Mouse (Mus musculus) common myeloid progenitor, adult 5-6 weeks (primary cell): ENCODE data around the gene Sncb. TPM values are rescaled to one million over a fixed set of nuclear protein-coding genes. Genes with fewer than 3 reads are reported as not detected.
A peak's percentile ranks its signal among the peaks of the same experiment; 100 is the strongest.
"Not testable (repeated sequence)": the region's sequence is repeated elsewhere in the genome, so short reads cannot be mapped to it uniquely, and the experiment has no call there.

Experiments used
- ATAC-seq: replicated peaks from 2 replicates; pipeline ENCODE4 v1.8.0; 2016; ENCODE audit warnings: low read depth, mild to moderate bottlenecking, moderate TSS enrichment, inconsistent platforms; ENCODE audit not compliant: poor library complexity, severe bottlenecking
- total RNA-seq: library from RNA; stranded (forward); fragments of 200-1000, 187-1606 nt; gene quantifications from 2 replicates; pipeline ENCODE4 v1.2.3, GENCODE M21; 2017

Sncb gene
- total RNA-seq = not detected in 2 replicates

DNA sequence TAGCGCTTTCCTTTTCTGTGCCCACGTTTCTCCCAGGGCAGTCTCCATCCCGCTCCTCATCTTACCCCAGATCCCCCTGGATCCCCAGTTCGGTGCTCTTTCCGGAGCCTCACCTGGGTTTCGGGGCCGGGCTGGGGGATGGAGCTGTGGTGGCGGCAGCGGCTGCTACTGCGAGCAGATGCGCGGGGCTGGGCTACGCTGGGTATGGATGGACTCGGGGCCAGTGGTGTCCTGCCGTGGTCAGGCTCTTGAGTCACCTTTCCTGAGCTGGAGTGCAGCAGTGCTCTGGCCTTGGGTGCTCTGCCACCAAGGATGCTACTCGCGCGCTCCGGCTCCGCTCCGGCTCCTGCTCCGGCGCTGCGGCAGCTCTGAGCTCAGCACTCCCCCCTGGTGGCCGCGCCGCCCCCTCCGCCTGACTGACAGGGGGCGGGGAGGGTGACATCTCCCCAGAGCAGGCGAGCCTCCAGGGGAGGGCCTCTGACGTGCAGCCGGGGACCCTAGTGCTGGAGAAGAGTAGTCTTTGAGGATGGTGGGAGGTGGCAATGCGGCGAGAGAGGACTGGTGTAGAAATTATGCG lies at the start of gene Sncb:
Gene Sncb (minus strand): TSS at position 404 of the 577 bp plus-strand sequence.
- peak; percentile 85 for ATAC-seq

DNA sequence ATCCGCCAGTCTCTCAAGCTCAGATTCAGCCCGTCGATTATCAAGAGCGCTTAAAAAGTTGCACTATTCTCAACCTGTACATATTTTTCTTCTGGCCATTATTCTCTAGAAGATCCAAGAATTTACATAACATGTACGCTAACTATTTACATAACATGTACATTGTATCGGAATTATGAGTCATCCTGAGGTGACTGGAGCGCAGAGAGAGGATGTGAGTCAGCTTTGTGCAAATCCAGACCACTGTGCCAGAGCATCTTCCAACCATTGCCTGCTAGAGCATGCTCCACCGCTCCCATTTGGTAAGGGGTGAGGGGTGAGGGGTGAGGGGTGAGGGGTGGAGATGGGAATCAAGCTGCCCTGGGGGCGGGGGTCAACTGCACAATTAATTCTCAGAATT lies 47.0 kb upstream of the Sncb start:
- no peak for ATAC-seq

DNA sequence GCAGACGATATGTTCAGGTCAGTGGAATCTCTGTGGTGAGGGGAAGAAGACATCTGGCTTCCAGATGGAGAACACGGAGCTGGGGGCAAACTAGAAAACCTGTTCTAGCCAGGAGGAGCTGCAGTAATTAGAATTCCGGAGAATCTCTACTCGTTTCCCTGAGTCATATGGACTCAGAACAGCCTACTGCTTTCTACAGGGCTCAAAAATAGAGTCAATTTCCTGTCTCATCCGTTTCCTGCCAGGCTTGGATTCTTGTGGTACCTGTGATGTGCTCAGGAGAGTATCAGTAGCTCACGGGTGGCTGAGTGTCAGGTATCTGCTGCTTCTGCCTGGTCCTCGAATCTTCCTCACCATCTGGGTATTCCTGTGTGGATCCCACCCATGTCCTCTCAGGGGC lies 45.1 kb upstream of the Sncb start:
- no peak for ATAC-seq

DNA sequence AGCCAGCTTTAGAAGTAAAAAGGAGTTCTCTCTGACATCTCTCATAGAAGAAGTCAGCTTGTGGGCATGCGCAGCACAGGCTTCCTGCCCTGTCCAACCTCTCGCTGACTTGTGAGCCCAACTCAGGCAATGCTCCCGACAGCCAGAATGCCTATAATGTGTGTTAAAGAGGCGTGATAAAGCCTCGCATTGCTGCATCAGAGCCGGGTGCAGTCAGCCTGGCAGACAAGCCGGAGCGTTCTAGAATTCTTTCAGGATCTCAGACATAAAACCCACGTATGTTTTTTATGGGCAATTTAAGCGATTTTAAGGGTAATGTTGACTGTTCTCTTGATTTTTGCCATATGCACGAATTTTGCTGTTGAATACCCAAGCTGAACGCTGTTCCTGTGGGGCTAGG lies 41.7 kb upstream of the Sncb start:
- ATAC-seq = no peak

GRCm38 (mm10) chr13:54806434-54806976 lies 40.1 kb upstream of the Sncb start:
- no peak for ATAC-seq

DNA sequence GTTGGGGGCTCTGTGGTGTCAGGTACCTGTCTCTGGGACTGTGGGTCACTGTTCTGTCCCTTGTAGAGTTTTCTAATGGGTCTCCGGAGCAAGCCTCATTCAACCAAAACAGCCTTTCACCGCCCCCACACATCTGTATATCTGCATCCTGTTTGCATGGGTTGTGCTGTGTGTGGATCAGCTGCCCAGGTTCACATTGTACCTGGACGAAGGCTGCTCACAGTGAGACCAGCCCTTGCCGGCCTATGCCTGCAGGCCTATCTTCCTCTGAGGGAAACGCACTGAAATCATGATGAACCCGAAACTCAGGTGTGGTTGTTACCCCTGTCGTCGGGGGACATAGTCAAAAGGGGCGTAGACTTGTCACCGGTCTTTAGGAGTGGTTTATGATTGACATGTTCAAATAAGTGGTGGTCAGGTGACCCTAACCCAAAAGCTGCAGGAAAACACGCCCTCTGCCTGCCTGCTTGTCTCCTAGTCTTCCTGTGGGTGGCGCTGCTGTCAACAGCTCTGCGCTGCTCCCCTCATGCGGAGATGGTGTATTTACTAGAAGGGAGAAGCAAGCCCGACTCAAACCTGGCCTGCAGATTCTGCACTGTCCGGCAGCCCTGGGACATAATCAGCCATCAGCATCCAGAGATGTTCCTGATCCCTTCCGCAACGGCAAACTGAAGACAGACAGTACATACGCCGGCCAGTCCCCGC lies 38.9 kb upstream of the Sncb start:
- ATAC-seq = no peak

DNA sequence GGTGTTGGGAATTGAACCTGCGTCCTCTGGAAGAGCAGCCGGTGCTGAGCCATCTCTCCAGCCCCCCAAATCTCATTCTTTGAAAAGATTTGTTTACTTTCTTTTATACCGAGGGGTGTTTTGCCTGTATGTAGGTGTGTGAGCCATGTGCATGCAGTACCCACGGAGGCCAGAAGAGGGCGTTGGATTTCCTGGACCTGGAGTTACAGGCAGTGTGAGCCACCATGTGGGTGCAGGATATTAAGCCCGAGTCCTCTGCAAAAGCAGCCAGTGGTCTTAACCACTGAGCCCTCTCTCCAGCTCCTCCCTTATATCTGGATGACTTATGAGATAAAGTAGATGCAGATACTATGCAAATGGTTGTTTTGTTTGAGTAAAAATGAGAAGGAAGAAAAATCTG lies 36.6 kb upstream of the Sncb start:
- ATAC-seq = no peak

DNA sequence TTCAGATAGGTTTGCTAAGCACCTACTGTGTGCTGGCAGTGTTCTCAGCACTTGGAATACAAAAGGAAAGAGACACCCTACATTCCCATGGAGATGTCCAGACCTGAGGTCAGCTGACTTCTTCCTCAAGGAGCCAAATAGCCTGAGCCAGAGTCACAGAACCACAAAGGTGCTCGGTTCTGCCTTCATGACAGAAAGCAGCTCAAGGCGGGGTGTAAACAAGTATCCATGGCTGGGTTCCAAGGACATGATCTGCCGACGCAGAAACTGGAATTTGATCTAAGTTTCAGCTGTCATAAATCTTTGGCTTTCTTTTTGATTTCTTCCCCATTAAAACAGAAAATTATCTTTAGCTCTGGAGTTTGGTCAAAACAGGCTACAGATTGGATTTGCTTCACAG lies 33.8 kb upstream of the Sncb start:
- no peak for ATAC-seq

DNA sequence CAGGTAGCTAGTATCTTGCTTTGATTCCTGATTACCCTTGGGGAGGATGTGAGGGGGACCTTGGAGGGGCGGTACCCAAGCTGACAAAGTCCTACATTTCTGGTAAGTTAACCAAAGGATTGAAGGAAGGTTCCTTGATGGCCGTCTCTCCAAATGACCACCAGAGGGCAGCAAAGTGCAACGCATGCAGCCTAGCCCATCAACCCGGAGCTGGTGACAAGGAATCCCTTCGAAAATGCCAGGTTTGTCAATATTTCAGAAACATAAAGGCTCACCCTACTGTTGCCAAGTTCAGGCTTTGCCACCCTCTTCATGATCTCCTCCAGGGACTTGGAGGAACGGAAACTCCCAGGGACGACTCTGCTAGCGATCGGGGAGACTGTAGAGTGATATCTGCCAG lies 33.3 kb upstream of the Sncb start:
- peak; percentile 70 for ATAC-seq

GRCm38 (mm10) chr13:54798740-54799139 lies 32.3 kb upstream of the Sncb start:
- no peak for ATAC-seq

- no peak for ATAC-seq
Observed at GRCm38 (mm10) chr13:54797861-54798643, 31.7 kb upstream of the Sncb start.

DNA sequence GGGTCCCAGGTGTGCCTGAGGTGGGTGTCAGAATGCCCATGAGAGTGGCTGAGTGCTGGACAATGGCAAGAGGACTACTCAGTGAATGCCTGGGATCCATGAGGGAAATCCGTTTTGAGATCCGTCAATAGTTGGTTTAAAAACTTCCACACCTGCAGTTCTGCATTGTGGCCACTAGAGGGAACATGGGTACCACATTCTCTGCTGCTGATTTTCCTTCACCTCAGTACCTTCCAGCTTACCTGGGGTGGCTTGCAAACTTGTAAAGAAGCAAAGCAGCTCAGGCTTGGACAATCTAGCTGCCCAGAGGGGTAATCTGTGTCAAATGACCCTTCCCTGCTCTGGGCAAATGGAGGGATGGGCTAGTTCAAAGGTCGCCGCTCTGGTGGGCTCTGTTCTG lies 31.0 kb upstream of the Sncb start:
- 0 out of 2 replicates have a peak, but pooled peaks have one; percentile 22 for ATAC-seq

DNA sequence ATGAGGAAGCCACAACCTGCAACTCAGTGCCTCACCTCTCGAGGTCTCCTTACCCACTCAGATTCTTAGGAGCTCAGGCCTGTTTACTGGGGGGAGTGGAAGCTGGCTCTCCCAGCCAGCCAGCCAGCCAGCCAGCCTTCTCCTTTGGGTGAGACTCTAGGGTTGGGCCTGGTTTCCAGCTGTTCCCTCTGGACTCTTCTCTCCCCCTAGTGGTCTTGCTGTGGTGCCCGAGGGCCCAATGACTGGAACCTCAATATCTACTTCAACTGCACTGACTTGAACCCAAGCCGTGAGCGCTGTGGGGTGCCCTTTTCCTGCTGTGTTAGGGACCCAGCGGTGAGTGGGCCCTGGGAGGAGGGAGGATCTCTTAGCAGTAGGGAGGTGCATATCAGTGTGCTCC lies 28.4 kb upstream of the Sncb start:
- no peak for ATAC-seq

DNA sequence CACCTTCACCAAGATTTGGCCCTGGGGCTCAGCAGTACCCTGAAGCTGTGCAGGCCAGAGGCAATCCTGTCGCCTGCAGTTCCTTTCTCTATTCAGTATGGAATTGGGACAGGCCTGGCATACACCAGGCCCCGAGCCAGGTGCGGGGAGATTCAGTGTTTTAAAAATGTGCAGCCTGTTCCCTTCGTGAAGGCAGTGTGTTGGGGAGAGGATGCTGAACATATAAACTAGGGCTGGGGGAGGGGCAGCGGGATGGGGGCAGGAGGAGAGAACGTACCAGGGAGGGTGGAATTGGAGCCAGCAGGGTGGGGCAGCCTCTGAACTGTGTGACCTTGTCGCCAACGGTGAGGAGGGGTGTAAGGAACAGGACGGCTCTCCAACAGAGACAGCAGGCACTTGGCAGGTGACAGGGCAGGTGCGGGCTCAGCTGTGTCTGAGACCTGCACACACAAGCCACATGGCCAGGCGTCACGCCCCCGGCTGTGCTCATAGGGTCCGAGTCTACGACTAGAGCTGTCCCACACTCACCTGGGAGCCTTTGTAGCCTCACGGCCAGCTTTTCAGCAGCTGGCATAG lies 27.7 kb upstream of the Sncb start:
- ATAC-seq = no peak

- ATAC-seq = no peak
Observed at GRCm38 (mm10) chr13:54792259-54793230, 26.1 kb upstream of the Sncb start.

- ATAC-seq = 0 out of 2 replicates have a peak, but pooled peaks have one; percentile 16
Observed at GRCm38 (mm10) chr13:54789561-54790397, 23.4 kb upstream of the Sncb start.

DNA sequence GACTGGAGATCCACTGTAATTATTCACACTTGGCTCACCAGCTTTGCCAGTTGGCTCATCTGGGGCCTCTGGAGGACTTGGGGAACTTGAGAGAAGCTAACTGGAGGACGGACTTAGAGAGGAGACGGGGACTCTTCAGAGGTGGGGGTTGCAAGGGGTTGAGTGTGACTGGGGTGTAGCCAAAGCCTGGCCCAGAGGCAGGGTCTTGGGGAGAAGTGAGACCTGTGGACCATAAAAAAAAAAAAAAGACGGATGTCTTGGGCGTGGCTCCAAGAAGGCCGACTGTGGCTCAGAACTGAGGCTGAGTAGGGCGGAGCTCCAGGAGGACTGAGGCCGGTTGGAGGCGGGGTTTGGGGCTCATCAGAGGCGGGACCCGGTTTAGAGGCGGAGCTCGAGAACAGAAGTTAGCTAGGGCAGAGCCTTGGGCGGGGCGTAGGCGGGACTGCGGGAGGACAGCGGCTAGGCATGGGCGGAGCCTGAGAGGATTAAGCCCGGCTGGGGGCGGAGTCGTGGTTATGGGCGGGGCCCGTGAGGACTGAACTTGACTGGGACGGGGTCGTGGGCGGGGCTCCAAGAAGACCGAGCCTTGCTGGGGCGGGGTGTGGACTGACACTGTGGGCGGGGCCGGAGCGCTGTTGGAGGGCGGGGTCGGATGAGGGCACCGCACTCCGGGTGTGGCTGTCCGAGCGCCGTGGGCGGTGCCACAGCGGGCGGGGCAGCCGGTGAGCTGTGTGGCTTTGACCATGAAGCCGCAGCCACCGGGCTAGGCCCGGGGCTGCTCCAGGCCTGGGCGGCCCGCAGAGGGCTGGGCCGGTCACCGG lies 22.6 kb upstream of the Sncb start, which contains the start of gene Tspan17:
Gene Tspan17 (plus strand): TSS at position 638 of the 821 bp plus-strand sequence.
- ATAC-seq = peak; percentile 90

- not testable (repeated sequence) for ATAC-seq
Observed at GRCm38 (mm10) chr13:54787591-54787990, 21.2 kb upstream of the Sncb start.
